Mouse (Mus musculus): Measurements from ENCODE around the gene Tada2a. TPM values are rescaled to one million over a fixed set of nuclear protein-coding genes. Genes with fewer than 3 reads are reported as not detected.

Gene Tada2a
- total and polyA plus RNA-seq, 2 experiments, result 3.1 to 4.3 TPM

DNA sequence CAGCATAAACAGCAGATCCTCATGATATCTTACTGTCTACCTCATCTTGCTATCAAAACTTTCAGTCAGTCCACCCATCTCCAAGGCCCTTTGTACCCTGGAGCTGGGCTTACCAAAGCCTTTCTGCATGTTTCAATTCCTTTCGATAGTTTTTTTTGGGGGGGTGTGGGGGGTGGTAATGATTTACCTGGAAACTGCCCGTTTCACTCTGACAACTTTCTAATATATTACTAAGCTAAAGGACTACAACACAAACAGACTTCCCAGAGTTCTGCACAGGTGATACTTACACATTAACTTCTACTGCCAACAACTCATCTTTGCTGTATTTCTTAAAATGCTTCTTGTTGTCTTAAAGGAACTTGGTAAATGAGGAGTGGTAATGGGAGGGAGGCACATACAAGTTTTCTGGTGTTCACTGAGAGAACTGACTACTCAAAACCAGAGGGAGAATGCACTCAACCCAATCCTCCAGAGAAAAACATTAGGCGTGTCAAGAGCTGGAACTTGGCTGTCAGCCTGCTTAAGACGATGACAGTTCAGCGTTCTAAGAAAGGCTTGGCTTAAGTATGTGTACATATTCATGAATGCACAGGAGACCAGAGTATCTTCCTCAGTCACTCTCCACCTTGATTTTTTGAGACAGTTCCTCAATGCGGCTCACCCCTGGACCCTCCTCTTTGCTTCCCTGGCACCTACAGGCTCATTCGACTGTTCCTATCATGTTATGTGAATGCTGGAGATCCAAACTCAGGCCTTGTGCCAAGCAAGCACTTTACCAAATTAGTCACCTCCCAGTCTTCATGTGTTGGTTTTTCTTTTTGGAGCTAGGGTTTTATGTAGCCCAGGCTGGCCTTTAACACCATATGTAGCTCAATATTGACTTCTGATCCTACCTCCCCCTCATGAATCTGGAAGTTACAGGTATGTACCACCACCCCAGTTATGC is 55.3 kb downstream of the Tada2a start:
- TF ChIP-seq CTCF (IDR thresholded peaks at IDR 0.05; ENCODE audit: low read depth, low read length) (no peak), POLR2A (IDR thresholded peaks at IDR 0.05; ENCODE audit: extremely low read depth, insufficient read depth, low read length) (no peak)
- peaks cover 4% of the 10 kb centered on the region; the same call in 1 of the 2 replicates for H3K36me3 ChIP-seq (ENCODE audit: control insufficient read depth, insufficient read depth, low read length)
- no peak overlapping the region for H3K4me3 ChIP-seq (ENCODE audit: insufficient read depth, low read depth, low read length)
- no peaks in the 10 kb centered on the region; the same call in 1 of the 2 replicates for H3K4me1 ChIP-seq (ENCODE audit: control insufficient read depth, insufficient read depth, low read length)
- WGBS, result 48% methylated on average over 7 of the region's 7 CpGs
- H3K9ac ChIP-seq (ENCODE audit: low read depth, low read length), result no peak overlapping the region
- H3K79me2 ChIP-seq (ENCODE audit: control insufficient read depth, insufficient read depth, low read length), result no peaks in the 10 kb centered on the region
- H3K27ac ChIP-seq (replicated peaks; ENCODE audit: insufficient read depth, low read depth, low read length), result no peak overlapping the region
- no peak for DNase-seq (ENCODE audit: extremely low read depth, low read depth, low spot score)
- H3K27me3 ChIP-seq (ENCODE audit: control insufficient read depth, insufficient read depth, low read length), result no peaks in the 10 kb centered on the region

DNA sequence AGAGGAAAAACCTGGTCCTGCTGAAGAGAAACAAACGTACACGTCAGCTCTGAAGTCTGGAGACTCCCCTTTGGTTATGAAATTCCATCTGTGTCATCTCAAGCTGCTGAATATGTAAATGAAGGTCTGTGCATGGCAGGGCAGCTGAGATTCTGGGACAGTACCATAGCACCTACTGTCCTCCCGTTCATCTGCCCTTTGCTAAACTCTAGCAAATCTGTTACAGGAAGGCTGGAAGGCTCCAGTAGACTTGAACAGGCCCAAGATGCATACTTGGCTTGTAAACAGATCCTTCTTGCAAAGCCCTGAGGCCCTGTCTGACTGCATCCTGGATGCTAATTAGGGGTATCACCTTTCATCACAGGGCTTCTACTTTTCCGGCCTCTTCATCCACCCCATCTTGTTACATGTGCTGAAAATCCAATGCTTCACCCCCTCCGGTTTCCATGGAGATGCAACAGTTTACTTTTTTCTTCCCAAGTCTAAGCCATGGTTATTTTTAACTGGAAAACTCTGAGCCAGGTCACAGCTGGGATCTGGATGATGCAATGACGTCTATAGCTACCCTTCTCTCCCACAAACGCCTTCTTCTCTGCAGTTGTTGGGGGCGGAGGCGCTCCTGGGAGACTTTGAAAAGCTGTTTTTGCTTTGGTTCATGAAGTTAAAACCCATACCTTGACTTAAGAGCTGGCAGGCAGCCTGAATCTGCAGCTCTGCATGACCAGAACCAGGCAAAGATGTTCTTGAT is 56.3 kb downstream of the Tada2a start:
- H3K9ac ChIP-seq (ENCODE audit: low read depth, low read length), result no peak overlapping the region
- WGBS, result 42% methylated on average over 9 of the region's 9 CpGs
- no peaks in the 10 kb centered on the region for H3K36me3 ChIP-seq (ENCODE audit: control insufficient read depth, insufficient read depth, low read length)
- H3K27me3 ChIP-seq (ENCODE audit: control insufficient read depth, insufficient read depth, low read length), result no peaks in the 10 kb centered on the region
- no peaks in the 10 kb centered on the region for H3K79me2 ChIP-seq (ENCODE audit: control insufficient read depth, insufficient read depth, low read length)
- H3K4me1 ChIP-seq (ENCODE audit: control insufficient read depth, insufficient read depth, low read length), result no peaks in the 10 kb centered on the region; the same call in 1 of the 2 replicates
- H3K4me3 ChIP-seq (ENCODE audit: insufficient read depth, low read depth, low read length), result no peak overlapping the region
- no peak overlapping the region for H3K27ac ChIP-seq (replicated peaks; ENCODE audit: insufficient read depth, low read depth, low read length)
- TF ChIP-seq POLR2A (IDR thresholded peaks at IDR 0.05; ENCODE audit: extremely low read depth, insufficient read depth, low read length) (no peak), CTCF (IDR thresholded peaks at IDR 0.05; ENCODE audit: low read depth, low read length) (no peak)
- DNase-seq (ENCODE audit: extremely low read depth, low read depth, low spot score), result no peak

DNA sequence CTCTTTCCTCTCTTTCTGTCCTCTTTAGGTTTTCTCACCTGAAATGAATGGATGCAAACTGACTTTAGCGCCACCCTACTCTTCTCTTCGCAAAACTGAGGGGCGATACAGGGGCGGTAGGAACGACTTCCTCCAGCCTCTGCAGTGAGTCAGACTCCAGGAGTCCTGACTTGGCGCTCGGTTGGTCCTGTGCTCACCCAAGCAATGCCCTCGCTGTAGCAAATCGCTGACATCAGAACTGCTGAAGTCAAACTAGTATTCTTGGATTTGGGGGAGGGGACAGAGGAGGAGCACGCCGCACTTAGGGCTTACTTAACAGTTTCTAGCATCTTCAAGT is 60.4 kb downstream of the Tada2a start, which contains the start of gene Dusp14:
TSS of gene Dusp14 (minus strand) at position 228 of the 337 bp plus-strand sequence.
- TF ChIP-seq CTCF (IDR thresholded peaks at IDR 0.05; ENCODE audit: low read depth, low read length), result no peak
- TF ChIP-seq POLR2A (IDR thresholded peaks at IDR 0.05; ENCODE audit: extremely low read depth, insufficient read depth, low read length), result no peak
- Histone ChIP-seq H3K27ac (replicated peaks; ENCODE audit: insufficient read depth, low read depth, low read length) (no peak within 1 kb of the TSS), H3K27me3 (ENCODE audit: control insufficient read depth, insufficient read depth, low read length) (no peaks in the 10 kb centered on the region; the same call in 1 of the 2 replicates), H3K9ac (ENCODE audit: low read depth, low read length) (peak within 1 kb of the TSS; percentile 78), H3K36me3 (ENCODE audit: control insufficient read depth, insufficient read depth, low read length) (no peaks in the 10 kb centered on the region), H3K4me3 (ENCODE audit: insufficient read depth, low read depth, low read length) (peak within 1 kb of the TSS; percentile 70), H3K4me1 (ENCODE audit: control insufficient read depth, insufficient read depth, low read length) (peaks cover 5% of the 10 kb centered on the region; the same call in 1 of the 2 replicates), H3K79me2 (ENCODE audit: control insufficient read depth, insufficient read depth, low read length) (no peaks in the 10 kb centered on the region)
- DNase-seq (ENCODE audit: extremely low read depth, low read depth, low spot score), result no peak
- WGBS, result 42% methylated on average over 11 of the region's 11 CpGs

DNA sequence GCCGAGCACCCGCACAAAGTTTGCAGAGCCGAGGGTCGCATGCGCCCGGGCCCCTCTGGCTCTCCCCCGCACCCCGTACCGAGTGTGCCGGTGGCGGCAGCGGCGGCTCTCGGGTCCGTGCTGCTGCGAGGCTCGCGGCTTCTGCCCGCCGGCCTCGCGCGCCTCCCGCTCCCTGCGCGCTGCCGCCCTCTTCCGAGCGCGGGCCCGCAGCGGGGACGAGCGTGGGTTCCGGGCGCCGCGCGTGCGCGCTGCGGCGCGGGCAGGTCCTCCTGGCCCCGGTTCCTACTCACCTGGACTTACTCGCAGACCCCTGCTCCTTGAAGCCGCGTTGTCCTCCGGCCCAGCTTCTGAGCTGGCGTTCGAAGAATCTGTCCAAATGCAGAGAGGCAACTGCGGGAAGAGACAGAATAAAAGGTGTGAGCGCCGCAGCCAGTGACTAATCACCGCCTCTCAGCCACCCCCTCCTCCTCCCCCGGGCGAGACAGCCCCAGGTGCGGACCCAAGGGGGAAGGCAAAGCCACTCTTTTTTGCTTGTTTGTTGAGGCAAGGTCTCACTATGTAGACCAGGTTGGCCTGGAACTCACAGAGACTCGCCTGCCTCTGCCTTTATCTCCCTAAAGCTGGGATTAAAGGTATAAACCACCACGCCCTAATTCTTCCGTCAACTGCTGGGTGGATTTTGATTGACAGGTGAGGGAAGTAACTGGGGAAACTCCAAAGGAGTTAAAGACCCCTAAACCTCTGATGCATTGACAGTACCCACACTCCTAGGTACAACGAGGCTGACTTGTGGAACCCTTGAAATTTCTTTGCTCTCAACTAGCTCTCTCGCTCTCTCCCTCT is 61.0 kb downstream of the Tada2a start:
- 3% methylated on average over 61 of the region's 63 CpGs for WGBS
- TF ChIP-seq CTCF (IDR thresholded peaks at IDR 0.05; ENCODE audit: low read depth, low read length) (no peak), POLR2A (IDR thresholded peaks at IDR 0.05; ENCODE audit: extremely low read depth, insufficient read depth, low read length) (no peak)
- Histone ChIP-seq H3K27ac (replicated peaks; ENCODE audit: insufficient read depth, low read depth, low read length) (no peak overlapping the region), H3K4me3 (ENCODE audit: insufficient read depth, low read depth, low read length) (peak overlapping the region; percentile 70), H3K9ac (ENCODE audit: low read depth, low read length) (peak overlapping the region; percentile 78), H3K27me3 (ENCODE audit: control insufficient read depth, insufficient read depth, low read length) (no peaks in the 10 kb centered on the region; the same call in 1 of the 2 replicates), H3K79me2 (ENCODE audit: control insufficient read depth, insufficient read depth, low read length) (no peaks in the 10 kb centered on the region), H3K36me3 (ENCODE audit: control insufficient read depth, insufficient read depth, low read length) (no peaks in the 10 kb centered on the region), H3K4me1 (ENCODE audit: control insufficient read depth, insufficient read depth, low read length) (peaks cover 5% of the 10 kb centered on the region; the same call in 1 of the 2 replicates)
- DNase-seq (ENCODE audit: extremely low read depth, low read depth, low spot score), result peak; percentile 23

DNA sequence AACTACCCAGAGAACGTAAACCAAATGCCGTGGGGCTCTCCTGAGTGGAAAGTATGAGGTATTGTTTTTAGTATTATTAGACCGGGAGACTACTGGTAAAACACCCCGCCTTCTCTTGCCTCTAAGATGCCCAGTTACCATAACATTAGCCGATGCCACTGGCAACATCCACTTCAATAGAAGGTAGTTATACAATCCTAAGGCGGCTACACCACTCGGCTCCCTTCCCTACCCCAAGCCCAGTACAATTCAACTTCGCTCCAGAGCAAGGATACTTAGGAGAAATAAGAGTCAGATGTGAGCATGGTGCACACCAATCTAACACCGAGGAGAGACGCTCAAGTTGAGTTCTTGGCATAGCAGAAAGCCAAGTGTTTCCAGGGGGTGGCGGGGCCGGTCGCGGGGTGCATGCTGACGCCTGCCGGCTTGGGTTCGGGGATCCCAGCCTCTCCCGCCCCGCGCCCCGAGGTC is 61.6 kb downstream of the Tada2a start:
- Histone ChIP-seq H3K4me3 (ENCODE audit: insufficient read depth, low read depth, low read length) (peak overlapping the region; percentile 70), H3K79me2 (ENCODE audit: control insufficient read depth, insufficient read depth, low read length) (no peaks in the 10 kb centered on the region), H3K27ac (replicated peaks; ENCODE audit: insufficient read depth, low read depth, low read length) (no peak overlapping the region), H3K9ac (ENCODE audit: low read depth, low read length) (peak overlapping the region; percentile 78), H3K4me1 (ENCODE audit: control insufficient read depth, insufficient read depth, low read length) (peaks cover 5% of the 10 kb centered on the region; the same call in 1 of the 2 replicates), H3K27me3 (ENCODE audit: control insufficient read depth, insufficient read depth, low read length) (no peaks in the 10 kb centered on the region; the same call in 1 of the 2 replicates), H3K36me3 (ENCODE audit: control insufficient read depth, insufficient read depth, low read length) (no peaks in the 10 kb centered on the region)
- WGBS, result 7% methylated on average over 21 of the region's 21 CpGs
- no peak for TF ChIP-seq CTCF (IDR thresholded peaks at IDR 0.05; ENCODE audit: low read depth, low read length)
- TF ChIP-seq POLR2A (IDR thresholded peaks at IDR 0.05; ENCODE audit: extremely low read depth, insufficient read depth, low read length), result no peak
- DNase-seq (ENCODE audit: extremely low read depth, low read depth, low spot score), result no peak
